Mouse (Mus musculus) MEL (cell line): ENCODE data around the gene Srebf1. TPM values are rescaled to one million over a fixed set of nuclear protein-coding genes. Genes with fewer than 3 reads are reported as not detected.
A peak's percentile ranks its signal among the peaks of the same experiment; 100 is the strongest.

Experiments
- DNase-seq: peaks from one replicate; pipeline ENCODE4 v3.0.0; 2011; ENCODE audit warnings: low read depth, low spot score
- H3K27ac ChIP-seq: 2 replicates; pipeline ENCODE4 v1.5.1; 2012; ENCODE audit warnings: low read depth, mild to moderate bottlenecking, control low read depth, low read length, moderate library complexity; ENCODE audit not compliant: control insufficient read depth
- H3K27me3 ChIP-seq, 2 experiments: fragments of 150-350 bp in 1 of 2; sonication (generic) in 1 of 2; 2 replicates each; pipeline ENCODE4 v1.6.1; 2012; ENCODE audit warnings: low read length in 2 of 2, mild to moderate bottlenecking in 2 of 2, improper control_type of control experiment in 1 of 2, moderate library complexity in 1 of 2; ENCODE audit not compliant: insufficient read depth in 2 of 2, control insufficient read depth in 1 of 2
- H3K36me3 ChIP-seq, 2 experiments: 2 replicates each; pipeline ENCODE4 v1.6.1; 2012 to 2014; ENCODE audit warnings: low read length in 2 of 2, improper control_type of control experiment in 1 of 2, inconsistent platforms in 1 of 2, mild to moderate bottlenecking in 1 of 2; ENCODE audit not compliant: insufficient read depth in 2 of 2, control insufficient read depth in 1 of 2
- H3K4me1 ChIP-seq, 2 experiments: fragments of 150-350 bp in 1 of 2; sonication (generic) in 1 of 2; 2 replicates each; pipeline ENCODE4 v1.6.1; 2012; ENCODE audit warnings: low read length in 2 of 2, improper control_type of control experiment in 1 of 2, mild to moderate bottlenecking in 1 of 2; ENCODE audit not compliant: insufficient read depth in 2 of 2, control insufficient read depth in 1 of 2
- H3K4me3 ChIP-seq, 2 experiments: fragments of 150-350 bp in 1 of 2; sonication (generic) in 1 of 2; 2 replicates each; pipeline ENCODE4 v1.5.1; 2012; ENCODE audit warnings: low read depth in 2 of 2, low read length in 2 of 2, mild to moderate bottlenecking in 2 of 2, moderate library complexity in 2 of 2, control low read depth in 1 of 2, improper control_type of control experiment in 1 of 2; ENCODE audit not compliant: control insufficient read depth in 1 of 2, insufficient read depth in 1 of 2
- H3K79me2 ChIP-seq: 2 replicates; pipeline ENCODE4 v1.6.1; 2012; ENCODE audit warnings: mild to moderate bottlenecking, low read length, moderate library complexity; ENCODE audit not compliant: control insufficient read depth, poor library complexity, insufficient read depth
- H3K9ac ChIP-seq: 2 replicates; pipeline ENCODE4 v1.6.1; 2012; ENCODE audit warnings: low read depth, mild to moderate bottlenecking, control low read depth, low read length, moderate library complexity; ENCODE audit not compliant: control insufficient read depth, poor library complexity, severe bottlenecking
- H3K9me3 ChIP-seq: fragments of 150-350 bp; sonication (generic); replicated peaks from 2 replicates; pipeline ENCODE4 v1.6.1; 2012; ENCODE audit warnings: mild to moderate bottlenecking, low read length, improper control_type of control experiment, moderate library complexity; ENCODE audit not compliant: insufficient read depth
- CHD1 ChIP-seq: IDR thresholded peaks from 2 replicates; pipeline ENCODE4 v1.6.1; 2012; ENCODE audit warnings: low read depth, mild to moderate bottlenecking, inconsistent platforms, low read length, improper control_type of control experiment
- ELF1 ChIP-seq: IDR thresholded peaks from 2 replicates; pipeline ENCODE4 v1.6.1; 2014; ENCODE audit warnings: low read depth, mild to moderate bottlenecking, inconsistent platforms, low read length, improper control_type of control experiment, moderate library complexity
- EP300 ChIP-seq, 2 experiments: IDR thresholded peaks; 2 replicates each; pipeline ENCODE4 v1.6.1; 2011; ENCODE audit warnings: improper control_type of control experiment in 2 of 2, low read length in 2 of 2, low read depth in 1 of 2, mild to moderate bottlenecking in 1 of 2
- ETS1 ChIP-seq: IDR thresholded peaks from 2 replicates; pipeline ENCODE4 v1.6.1; 2012; ENCODE audit warnings: low read depth, mild to moderate bottlenecking, inconsistent platforms, low read length, improper control_type of control experiment, moderate library complexity
- MAX ChIP-seq: IDR thresholded peaks from 2 replicates; pipeline ENCODE4 v1.6.1; 2011; ENCODE audit warnings: low read length, improper control_type of control experiment
- POLR2A ChIP-seq, 2 experiments: IDR thresholded peaks; 2 replicates each; pipeline ENCODE4 v1.6.1; 2011 to 2012; ENCODE audit warnings: low read length in 2 of 2, mild to moderate bottlenecking in 2 of 2, control low read depth in 1 of 2, improper control_type of control experiment in 1 of 2, low read depth in 1 of 2, moderate library complexity in 1 of 2; ENCODE audit not compliant: control insufficient read depth in 1 of 2, insufficient read depth in 1 of 2, poor library complexity in 1 of 2
- POLR2AphosphoS5 ChIP-seq: IDR thresholded peaks from 2 replicates; pipeline ENCODE4 v1.6.1; 2012; ENCODE audit warnings: low read depth, borderline replicate concordance, mild to moderate bottlenecking, inconsistent platforms, low read length, moderate library complexity, mixed read lengths
- RCOR1 ChIP-seq: IDR thresholded peaks from 2 replicates; pipeline ENCODE4 v1.6.1; 2012; ENCODE audit warnings: low read depth, mild to moderate bottlenecking, inconsistent platforms, low read length, improper control_type of control experiment
- SIN3A ChIP-seq: IDR thresholded peaks from 2 replicates; pipeline ENCODE4 v1.6.1; 2012; ENCODE audit warnings: low read length, improper control_type of control experiment, inconsistent platforms
- USF1 ChIP-seq: IDR thresholded peaks from 2 replicates; pipeline ENCODE4 v1.6.1; 2014; ENCODE audit warnings: low read depth, mild to moderate bottlenecking, inconsistent platforms, low read length, improper control_type of control experiment, moderate library complexity
- polyA plus RNA-seq, 2 experiments: library from polyadenylated mRNA; stranded (reverse) in 1 of 2; unstranded in 1 of 2; fragments of >175 nt in 1 of 2; fragments of >200 nt in 1 of 2; gene quantifications; 2 replicates each; pipeline versions ENCODE4 v1.2.1 to v1.2.4; 2012; ENCODE audit warnings: low replicate concordance in 2 of 2, low read depth in 1 of 2; ENCODE audit not compliant: insufficient read length in 2 of 2, insufficient read depth in 1 of 2, missing spikeins in 1 of 2
- total RNA-seq: library from RNA; depleted of rRNA; stranded (reverse); fragments of 300-350 nt; gene quantifications from 2 replicates; pipeline ENCODE4 v1.2.3, GENCODE M21; 2012

The Srebf1 gene
- total and polyA plus RNA-seq, 3 experiments, result 241 to 288 TPM; not detected in 1

GRCm38 (mm10) chr11:60210305-60210724 is 12.1 kb downstream of the Srebf1 start (continued):
- TF ChIP-seq USF1, result peak; percentile 27; the same call in 1 of the 2 replicates

GRCm38 (mm10) chr11:60209933-60210249 is 12.5 kb downstream of the Srebf1 start:
- Histone ChIP-seq H3K27ac (peak overlapping the region; percentile 78), H3K9ac (peak overlapping the region; percentile 79), H3K27me3 (no peaks in the 10 kb centered on the region), H3K4me3 (peak overlapping the region; percentile 60 to 70), H3K9me3 (no peaks in the 10 kb centered on the region), H3K36me3 (peaks cover 13 to 20% of the 10 kb centered on the region in 2 experiments), H3K4me1 (peaks cover 10 to 30% of the 10 kb centered on the region in 2 experiments), H3K79me2 (peaks cover 70% of the 10 kb centered on the region)
- DNase-seq, result no peak
- TF ChIP-seq CHD1 (peak; percentile 89; the same call in 1 of the 2 replicates), ELF1 (no peak), RCOR1 (0 out of 2 replicates have a peak, but pooled peaks have one; percentile 16)

GRCm38 (mm10) chr11:60209217-60209932 is 13.0 kb downstream of the Srebf1 start:
- TF ChIP-seq MAX (0 out of 2 replicates have a peak, but pooled peaks have one; percentile 43), POLR2AphosphoS5 (no peak), CHD1 (0 out of 2 replicates have a peak, but pooled peaks have one; percentile 90), ETS1 (0 out of 2 replicates have a peak, but pooled peaks have one; percentile 0), EP300 (IDR thresholded peaks at IDR 0.05; ENCODE audit: low read depth in 1 of 2, low read length in 2 of 2) (0 out of 4 replicates have a peak, but pooled peaks of 1 of the 2 experiments have one; percentile 5)
- TF ChIP-seq, all 39 proteins: peak for 4
- H3K27me3 ChIP-seq, result no peaks in the 10 kb centered on the region
- DNase-seq, result peak; percentile 75
- H3K9ac ChIP-seq, result peak overlapping the region; percentile 79
- H3K36me3 ChIP-seq, result peaks cover 16 to 20% of the 10 kb centered on the region in 2 experiments
- no peaks in the 10 kb centered on the region for H3K9me3 ChIP-seq
- peak overlapping the region; percentile 60 to 70 for H3K4me3 ChIP-seq
- peak overlapping the region; percentile 78 for H3K27ac ChIP-seq
- H3K4me1 ChIP-seq, result peaks cover 10 to 30% of the 10 kb centered on the region in 2 experiments
- peaks cover 67% of the 10 kb centered on the region for H3K79me2 ChIP-seq

- H3K27ac ChIP-seq, result no peak overlapping the region
- H3K4me3 ChIP-seq, result peak overlapping the region; percentile 60 to 70
- H3K4me1 ChIP-seq, result peaks cover 10 to 30% of the 10 kb centered on the region in 2 experiments
- peak overlapping the region; percentile 79 for H3K9ac ChIP-seq
- peak; percentile 34 for DNase-seq
- H3K27me3 ChIP-seq, result no peaks in the 10 kb centered on the region
- H3K36me3 ChIP-seq, result peaks cover 20 to 22% of the 10 kb centered on the region in 2 experiments
- TF ChIP-seq SIN3A (no peak), POLR2A (IDR thresholded peaks at IDR 0.05; ENCODE audit: control insufficient read depth in 1 of 2, insufficient read depth in 1 of 2, low read depth in 1 of 2, low read length in 2 of 2, poor library complexity in 1 of 2) (peak in 1 of 2 experiments; percentile 6; a peak in 1 of 4 replicates)
- H3K9me3 ChIP-seq, result no peaks in the 10 kb centered on the region
- H3K79me2 ChIP-seq, result peaks cover 64% of the 10 kb centered on the region
These were observed 13.7 kb downstream of the Srebf1 start for GRCm38 (mm10) chr11:60208712-60209111.
